Mouse (Mus musculus): ENCODE results near the gene Dhx35.

DNA sequence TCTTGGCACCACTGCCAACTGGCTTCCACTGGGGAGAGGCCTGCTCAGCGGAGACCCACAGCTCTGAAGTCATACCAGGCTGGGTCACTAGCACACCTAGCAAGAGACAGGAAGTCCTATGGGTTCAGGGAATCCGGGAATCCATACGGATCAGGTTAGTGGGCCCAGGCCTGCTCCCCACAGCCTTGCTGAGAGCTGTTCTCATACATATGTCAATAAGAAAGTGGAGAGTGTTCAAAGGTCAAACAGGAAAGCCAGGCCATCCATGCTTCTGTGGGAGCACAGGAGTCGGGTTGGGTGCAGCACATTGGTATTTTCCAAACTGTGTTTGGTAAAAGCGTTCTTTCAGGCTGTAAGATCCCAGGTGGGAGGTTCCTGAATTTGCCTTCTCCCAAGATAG is 32.3 kb upstream of the Dhx35 start:
- TF ChIP-seq GATA1 (IDR thresholded peaks at IDR 0.05; ENCODE audit: borderline replicate concordance, low read length) (no peak), FLI1 (IDR thresholded peaks at IDR 0.05; ENCODE audit: low read length) (no peak)
